Mouse (Mus musculus): ENCODE data around the gene Id2. TPM values are rescaled to one million over a fixed set of nuclear protein-coding genes. Genes with fewer than 3 reads are reported as not detected.

Gene Id2
- total and polyA plus RNA-seq, 2 experiments from 2014 or later: 239 to 515 TPM

- H3K36me3 ChIP-seq (ENCODE audit: insufficient read depth): peaks cover 43% of the 10 kb centered on the region
- ATAC-seq (no peak), DNase-seq (no peak)
- H3K4me2 ChIP-seq (ENCODE audit: low read depth): no peak overlapping the region
- H3K27ac ChIP-seq (ENCODE audit: low read depth, low read length): no peak overlapping the region
- no peak for TF ChIP-seq CTCF (IDR thresholded peaks at IDR 0.05; ENCODE audit: low read depth)
- H3K4me1 ChIP-seq (ENCODE audit: insufficient read depth): no peaks in the 10 kb centered on the region
- H3K27me3 ChIP-seq (ENCODE audit: insufficient read depth, low read length): no peaks in the 10 kb centered on the region
- 49% methylated on average over 9 of the region's 9 CpGs for WGBS
- no peaks in the 10 kb centered on the region for H3K9me3 ChIP-seq (ENCODE audit: low read length)
- no peak overlapping the region for H3K9ac ChIP-seq
- H3K4me3 ChIP-seq (ENCODE audit: low read depth, low read length): no peak overlapping the region
Measured at GRCm38 (mm10) chr12:25059487-25060200, 37.3 kb downstream of the Id2 start.

GRCm38 (mm10) chr12:25054963-25055362, 42.0 kb downstream of the Id2 start:
- WGBS: 61% methylated on average over 4 of the region's 4 CpGs
- no peak overlapping the region for H3K9ac ChIP-seq
- no peak for ATAC-seq
- no peak overlapping the region for H3K4me2 ChIP-seq (ENCODE audit: low read depth)
- H3K9me3 ChIP-seq (ENCODE audit: low read length): no peaks in the 10 kb centered on the region
- DNase-seq: no peak
- H3K4me3 ChIP-seq (ENCODE audit: low read depth, low read length): no peak overlapping the region
- H3K27ac ChIP-seq (ENCODE audit: low read depth, low read length): no peak overlapping the region
- TF ChIP-seq CTCF (IDR thresholded peaks at IDR 0.05; ENCODE audit: low read depth): no peak
- H3K27me3 ChIP-seq (ENCODE audit: insufficient read depth, low read length): no peaks in the 10 kb centered on the region
- no peaks in the 10 kb centered on the region for H3K4me1 ChIP-seq (ENCODE audit: insufficient read depth)
- H3K36me3 ChIP-seq (ENCODE audit: insufficient read depth): peaks cover 79% of the 10 kb centered on the region

DNA sequence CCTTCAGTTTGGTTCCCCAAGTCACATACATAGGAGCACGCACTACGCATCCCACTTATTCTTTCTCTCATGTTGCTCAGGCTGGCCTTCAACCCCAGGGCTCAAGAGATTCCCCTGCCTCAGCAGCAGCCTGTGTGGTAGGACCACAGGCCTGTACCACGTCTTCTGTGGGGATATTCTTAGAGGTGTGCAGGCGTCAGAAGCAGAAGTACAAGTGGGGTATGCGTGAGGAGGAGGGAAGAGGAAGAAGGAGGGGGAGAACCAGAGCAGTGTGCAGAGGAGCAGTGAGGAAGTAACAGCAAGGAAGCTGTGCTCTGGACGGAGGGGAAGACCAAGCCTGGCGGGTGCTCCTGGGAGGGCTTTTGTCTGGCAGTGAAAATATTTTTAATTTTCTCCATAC, 42.4 kb downstream of the Id2 start:
- H3K36me3 ChIP-seq (ENCODE audit: insufficient read depth): peaks cover 79% of the 10 kb centered on the region
- no peak for TF ChIP-seq CTCF (IDR thresholded peaks at IDR 0.05; ENCODE audit: low read depth)
- H3K27me3 ChIP-seq (ENCODE audit: insufficient read depth, low read length): no peaks in the 10 kb centered on the region
- ATAC-seq (no peak), DNase-seq (no peak)
- no peak overlapping the region for H3K9ac ChIP-seq
- H3K4me2 ChIP-seq (ENCODE audit: low read depth): no peak overlapping the region
- H3K27ac ChIP-seq (ENCODE audit: low read depth, low read length): no peak overlapping the region
- 80% methylated on average over 7 of the region's 7 CpGs for WGBS
- H3K4me3 ChIP-seq (ENCODE audit: low read depth, low read length): no peak overlapping the region
- H3K4me1 ChIP-seq (ENCODE audit: insufficient read depth): no peaks in the 10 kb centered on the region
- no peaks in the 10 kb centered on the region for H3K9me3 ChIP-seq (ENCODE audit: low read length)

DNA sequence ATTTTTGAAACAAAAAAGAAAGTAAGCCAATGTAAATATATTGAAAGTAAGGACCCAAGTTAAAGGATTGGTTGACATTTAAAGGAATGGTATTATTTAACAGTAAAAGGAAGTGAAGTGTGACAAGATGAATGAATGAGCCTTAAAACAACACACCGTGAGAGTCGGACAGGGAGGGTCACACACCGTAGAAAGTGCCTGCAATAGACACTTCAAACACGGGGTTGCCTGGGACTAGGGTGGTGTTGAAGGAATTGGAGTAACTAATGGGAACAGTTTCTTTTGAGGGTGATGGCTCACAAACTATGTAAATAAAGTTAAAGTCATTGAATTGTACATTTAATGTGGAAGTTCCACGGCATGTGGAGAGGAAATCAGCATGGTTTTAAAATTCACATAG, 47.7 kb downstream of the Id2 start:
- H3K4me2 ChIP-seq (ENCODE audit: low read depth): no peak overlapping the region
- H3K9me3 ChIP-seq (ENCODE audit: low read length): no peaks in the 10 kb centered on the region
- H3K36me3 ChIP-seq (ENCODE audit: insufficient read depth): peaks cover 46% of the 10 kb centered on the region
- WGBS: 79% methylated on average over 5 of the region's 5 CpGs
- H3K27me3 ChIP-seq (ENCODE audit: insufficient read depth, low read length): no peaks in the 10 kb centered on the region
- H3K4me3 ChIP-seq (ENCODE audit: low read depth, low read length): no peak overlapping the region
- H3K9ac ChIP-seq: no peak overlapping the region
- no peaks in the 10 kb centered on the region for H3K4me1 ChIP-seq (ENCODE audit: insufficient read depth)
- H3K27ac ChIP-seq (ENCODE audit: low read depth, low read length): no peak overlapping the region
- ATAC-seq (no peak), DNase-seq (no peak)
- TF ChIP-seq CTCF (IDR thresholded peaks at IDR 0.05; ENCODE audit: low read depth): no peak

DNA sequence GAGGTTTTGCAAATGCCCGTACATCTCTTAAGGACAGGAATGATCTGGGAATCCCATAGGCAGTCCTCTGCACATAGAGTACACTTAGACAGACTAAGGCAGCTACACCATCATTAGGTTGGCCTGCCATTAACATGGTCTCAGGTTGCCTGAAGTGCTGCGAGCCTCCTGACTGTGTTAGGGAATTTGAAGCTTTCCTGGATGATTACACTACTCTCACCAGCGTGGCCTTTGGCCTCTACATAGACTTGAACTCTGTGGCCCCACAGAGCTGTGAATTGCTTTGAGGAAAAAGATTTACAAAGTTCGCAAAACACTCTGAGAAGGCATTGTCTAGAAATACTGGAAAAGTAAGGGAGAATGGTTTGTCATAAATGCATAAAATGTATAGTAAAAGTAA, 52.4 kb downstream of the Id2 start:
- Histone ChIP-seq H3K9me3 (ENCODE audit: low read length) (no peaks in the 10 kb centered on the region), H3K36me3 (ENCODE audit: insufficient read depth) (peaks cover 23% of the 10 kb centered on the region), H3K27ac (ENCODE audit: low read depth, low read length) (no peak overlapping the region), H3K27me3 (ENCODE audit: insufficient read depth, low read length) (no peaks in the 10 kb centered on the region), H3K9ac (no peak overlapping the region), H3K4me2 (ENCODE audit: low read depth) (no peak overlapping the region), H3K4me1 (ENCODE audit: insufficient read depth) (no peaks in the 10 kb centered on the region), H3K4me3 (ENCODE audit: low read depth, low read length) (no peak overlapping the region)
- ATAC-seq (no peak), DNase-seq (no peak)
- 95% methylated on average over 4 of the region's 4 CpGs for WGBS
- no peak for TF ChIP-seq CTCF (IDR thresholded peaks at IDR 0.05; ENCODE audit: low read depth)

GRCm38 (mm10) chr12:25044056-25044455, 52.9 kb downstream of the Id2 start:
- no peak for ATAC-seq

More at GRCm38 (mm10) chr12:25044056-25044455, 52.9 kb downstream of the Id2 start:
- Histone ChIP-seq H3K27me3 (ENCODE audit: insufficient read depth, low read length) (no peaks in the 10 kb centered on the region), H3K4me3 (ENCODE audit: low read depth, low read length) (no peak overlapping the region), H3K9me3 (ENCODE audit: low read length) (no peaks in the 10 kb centered on the region), H3K4me1 (ENCODE audit: insufficient read depth) (no peaks in the 10 kb centered on the region), H3K27ac (ENCODE audit: low read depth, low read length) (no peak overlapping the region), H3K4me2 (ENCODE audit: low read depth) (no peak overlapping the region), H3K9ac (no peak overlapping the region), H3K36me3 (ENCODE audit: insufficient read depth) (peaks cover 23% of the 10 kb centered on the region)
- WGBS: 87% methylated on average over 2 of the region's 2 CpGs
- TF ChIP-seq CTCF (IDR thresholded peaks at IDR 0.05; ENCODE audit: low read depth): no peak
- no peak for DNase-seq

Other genes starting within 250 kb of the Id2 start
- 307 and 394 TPM in 2 replicates for gene Kidins220, start 122.2 kb downstream of the Id2 start, total RNA-seq (2014; rRNA removed)
- gene Kidins220, start 122.2 kb downstream of the Id2 start, polyA plus RNA-seq (2015; fragmentation: Nextera tagmentation; extraction: Ambion mirVana): 82.2 and 103 TPM in 2 replicates

All from forebrain, postnatal 0 days (tissue).